Mouse (Mus musculus): Measurements from ENCODE around the gene Mcrip1.

- TF ChIP-seq CTCF (IDR thresholded peaks at IDR 0.05; ENCODE audit: low read depth) = no peak
- no peak for TF ChIP-seq EP300 (IDR thresholded peaks at IDR 0.05; ENCODE audit: low read depth)
Observed at GRCm38 (mm10) chr11:120576365-120576981, 26.9 kb upstream of the Mcrip1 start.

All from liver, embryonic 14.5 days (tissue).